Mouse (Mus musculus): ENCODE measurements around the gene Entpd7.

Entpd7 gene

DNA sequence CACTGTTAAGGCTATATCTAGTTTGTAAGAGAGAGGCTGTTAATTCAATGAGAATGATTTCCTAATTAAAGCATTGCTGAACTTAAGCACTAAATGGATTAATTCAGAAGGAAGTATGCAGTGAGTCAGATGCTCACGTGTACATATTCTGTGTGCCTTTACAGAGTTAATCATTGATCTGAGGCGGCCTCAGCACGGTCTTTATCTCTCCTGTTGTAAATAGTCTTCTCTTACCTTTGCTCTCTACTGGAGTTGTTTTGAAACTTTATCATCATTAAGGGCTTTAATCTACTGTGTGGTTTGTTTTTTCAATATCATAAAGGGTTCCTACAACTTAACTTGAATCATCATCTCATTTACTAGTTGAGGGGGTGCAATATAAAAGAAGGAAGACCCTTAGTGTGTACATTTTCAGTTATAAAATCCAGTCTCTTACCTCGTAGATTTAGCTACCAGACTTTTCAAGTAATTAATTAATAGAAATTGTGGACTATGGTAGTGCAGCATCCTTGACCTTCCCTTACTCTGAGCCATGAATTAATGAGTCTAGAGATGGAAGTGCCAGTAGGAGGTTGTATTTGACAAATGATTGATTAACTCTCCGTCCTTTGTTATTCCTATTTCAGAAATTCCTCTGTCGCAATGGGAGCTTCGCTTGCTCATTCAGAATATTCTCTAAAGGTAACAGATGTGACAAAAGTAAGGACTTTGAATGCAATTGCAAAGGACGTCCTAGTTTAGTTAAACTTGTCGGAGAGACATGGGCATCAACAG, 78.3 kb downstream of the Entpd7 start:
- no peak for DNase-seq (ENCODE audit: low read depth in 2 of 2, low spot score in 2 of 2)

GRCm38 (mm10) chr19:43769366-43769960, 80.0 kb downstream of the Entpd7 start:
- no peak for DNase-seq (ENCODE audit: low read depth in 2 of 2, low spot score in 2 of 2)

- no peak for DNase-seq (ENCODE audit: low read depth in 2 of 2, low spot score in 2 of 2)
Observed at GRCm38 (mm10) chr19:43770584-43770983, 81.1 kb downstream of the Entpd7 start.

- no peak for DNase-seq (ENCODE audit: low read depth in 2 of 2, low spot score in 2 of 2)
Observed at GRCm38 (mm10) chr19:43771499-43771969, 82.1 kb downstream of the Entpd7 start.

DNA sequence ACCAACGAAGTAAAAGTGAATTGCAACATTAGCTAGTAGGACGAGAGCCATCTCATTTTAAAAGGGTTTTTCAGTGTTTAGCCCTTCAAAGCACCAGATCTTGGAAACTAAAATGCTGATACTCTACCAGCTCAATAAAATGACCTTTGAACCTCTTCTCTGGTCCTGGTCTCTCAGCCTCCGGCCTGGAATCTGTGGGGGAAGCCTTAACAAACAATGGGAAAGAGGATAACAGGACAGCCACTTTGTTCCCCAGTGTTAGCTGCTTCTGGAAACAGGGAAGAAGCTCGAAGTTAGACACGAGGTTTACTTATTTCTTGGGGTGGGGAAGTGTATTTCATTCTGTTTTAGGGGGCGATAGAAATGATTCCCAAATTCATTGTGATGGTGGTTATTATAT, 82.8 kb downstream of the Entpd7 start:
- DNase-seq (ENCODE audit: low read depth in 2 of 2, low spot score in 2 of 2), result no peak

GRCm38 (mm10) chr19:43775433-43775832, 86.0 kb downstream of the Entpd7 start:
- DNase-seq (ENCODE audit: low read depth in 2 of 2, low spot score in 2 of 2), result no peak

- DNase-seq (ENCODE audit: low read depth in 2 of 2, low spot score in 2 of 2), result no peak
Observed at GRCm38 (mm10) chr19:43776561-43776960, 87.1 kb downstream of the Entpd7 start.

GRCm38 (mm10) chr19:43777308-43777707, 87.8 kb downstream of the Entpd7 start:
- DNase-seq (ENCODE audit: low read depth in 2 of 2, low spot score in 2 of 2), result no peak

- DNase-seq (ENCODE audit: low read depth in 2 of 2, low spot score in 2 of 2), result no peak
Observed at GRCm38 (mm10) chr19:43780391-43780790, 90.9 kb downstream of the Entpd7 start.

GRCm38 (mm10) chr19:43781980-43782379, 92.5 kb downstream of the Entpd7 start, which contains the start of gene Abcc2:
TSS of gene Abcc2 (plus strand) at chr19:43782192.
- no peak for DNase-seq (ENCODE audit: low read depth in 2 of 2, low spot score in 2 of 2)
